Mouse (Mus musculus) hindbrain, embryonic 13.5 days (tissue): Measurements from ENCODE around the gene Slit2. TPM values are rescaled to one million over a fixed set of nuclear protein-coding genes. Genes with fewer than 3 reads are reported as not detected.
A peak's percentile ranks its signal among the peaks of the same experiment; 100 is the strongest.

ENCODE experiments used
- ATAC-seq: fragments of 200-750 bp; cut with Nextera tagmentation; 2 replicates; pipeline ENCODE4 v1.8.0; 2017; ENCODE audit warnings: moderate TSS enrichment; ENCODE audit not compliant: low FRiP score
- H3K27ac ChIP-seq: fragments of 300-500 bp; sonication (generic); 2 replicates; pipeline ENCODE4 v1.5.1; 2015; ENCODE audit warnings: inconsistent platforms, mild to moderate bottlenecking, moderate library complexity
- H3K27me3 ChIP-seq: fragments of 300-500 bp; sonication (generic); 2 replicates; pipeline ENCODE4 v1.6.1; 2015; ENCODE audit warnings: mild to moderate bottlenecking, inconsistent platforms
- H3K36me3 ChIP-seq: fragments of 300-500 bp; sonication (generic); 2 replicates; pipeline ENCODE4 v1.6.1; 2015; ENCODE audit warnings: mild to moderate bottlenecking, inconsistent platforms
- H3K4me1 ChIP-seq: fragments of 300-500 bp; sonication (generic); replicated peaks from 2 replicates; pipeline ENCODE4 v1.6.1; 2015; ENCODE audit warnings: inconsistent platforms
- H3K4me2 ChIP-seq: fragments of 300-500 bp; sonication (generic); 2 replicates; pipeline ENCODE4 v1.6.1; 2015; ENCODE audit warnings: inconsistent platforms, mild to moderate bottlenecking, moderate library complexity
- H3K4me3 ChIP-seq: fragments of 300-500 bp; sonication (generic); 2 replicates; pipeline ENCODE4 v1.5.1; 2015; ENCODE audit warnings: mild to moderate bottlenecking, inconsistent platforms
- H3K9ac ChIP-seq: fragments of 300-500 bp; sonication (generic); 2 replicates; pipeline ENCODE4 v1.6.1; 2015; ENCODE audit warnings: mild to moderate bottlenecking, inconsistent platforms
- H3K9me3 ChIP-seq: fragments of 300-500 bp; sonication (generic); 2 replicates; pipeline ENCODE4 v1.6.1; 2016; ENCODE audit warnings: inconsistent platforms
- WGBS: fragments of 180-500 bp; shearing (Covaris S2); methylation state at CpG from one replicate; pipeline ENCODE4 v1.1.7; 2015; 5-methylcytosine and 5-hydroxymethylcytosine counted together
- polyA plus RNA-seq: library from polyadenylated mRNA; unstranded; fragments of >200 nt; fragmentation: Nextera tagmentation; extraction: Ambion mirVana; gene quantifications from 2 replicates; pipeline ENCODE4 v1.2.1, GENCODE M21; 2015

The Slit2 gene
- polyA plus RNA-seq: 39.8 and 41.8 TPM in 2 replicates

GRCm38 (mm10) chr5:47982941-47983701 lies at the start of gene Slit2:
Gene Slit2, plus strand, starts transcription at chr5:47983138.
- WGBS: under 1% methylated on average over 66 of the region's 66 CpGs
- Histone ChIP-seq H3K27me3 (no peaks in the 10 kb centered on the region), H3K4me2 (peak within 1 kb of the TSS; percentile 79), H3K9me3 (no peaks in the 10 kb centered on the region), H3K9ac (peak within 1 kb of the TSS; percentile 88), H3K27ac (peak within 1 kb of the TSS; percentile 86), H3K4me1 (peaks cover 31% of the 10 kb centered on the region), H3K36me3 (no peaks in the 10 kb centered on the region), H3K4me3 (peak within 1 kb of the TSS; percentile 73)
- ATAC-seq: peak; percentile 85

- Histone ChIP-seq H3K4me1 (no peaks in the 10 kb centered on the region), H3K27me3 (no peaks in the 10 kb centered on the region), H3K9me3 (no peaks in the 10 kb centered on the region), H3K27ac (no peak overlapping the region), H3K9ac (no peak overlapping the region), H3K36me3 (no peaks in the 10 kb centered on the region), H3K4me2 (no peak overlapping the region), H3K4me3 (no peak overlapping the region)
- ATAC-seq: no peak
- 84% methylated on average over 5 of the region's 5 CpGs for WGBS
These were observed 44.2 kb upstream of the Slit2 start for GRCm38 (mm10) chr5:47938586-47939372.

- no peak for ATAC-seq
- no peak overlapping the region for H3K4me2 ChIP-seq
- 70% methylated on average over 1 of the region's 1 CpGs for WGBS
- H3K4me1 ChIP-seq: no peaks in the 10 kb centered on the region
- H3K27me3 ChIP-seq: no peaks in the 10 kb centered on the region
- no peak overlapping the region for H3K9ac ChIP-seq
- H3K27ac ChIP-seq: no peak overlapping the region
- H3K36me3 ChIP-seq: no peaks in the 10 kb centered on the region
- no peaks in the 10 kb centered on the region for H3K9me3 ChIP-seq
- H3K4me3 ChIP-seq: no peak overlapping the region
These were observed 26.5 kb upstream of the Slit2 start for GRCm38 (mm10) chr5:47956451-47956850.

GRCm38 (mm10) chr5:47975795-47976194 lies 7.1 kb upstream of the Slit2 start:
- H3K27ac ChIP-seq: no peak overlapping the region
- no peaks in the 10 kb centered on the region for H3K4me1 ChIP-seq
- no peak overlapping the region for H3K9ac ChIP-seq
- no peak overlapping the region for H3K4me2 ChIP-seq
- peak; percentile 39; the same call in 1 of the 2 replicates for ATAC-seq
- H3K27me3 ChIP-seq: no peaks in the 10 kb centered on the region
- WGBS: 58% methylated on average over 2 of the region's 2 CpGs
- H3K36me3 ChIP-seq: no peaks in the 10 kb centered on the region
- no peaks in the 10 kb centered on the region for H3K9me3 ChIP-seq
- H3K4me3 ChIP-seq: no peak overlapping the region

- WGBS: 45% methylated on average over 4 of the region's 4 CpGs
- ATAC-seq: no peak
These were observed 3.6 kb upstream of the Slit2 start for GRCm38 (mm10) chr5:47979371-47979770.

GRCm38 (mm10) chr5:47980459-47980858 lies 2.5 kb upstream of the Slit2 start:
- Histone ChIP-seq H3K9me3 (no peaks in the 10 kb centered on the region), H3K9ac (no peak overlapping the region), H3K27ac (no peak overlapping the region), H3K27me3 (no peaks in the 10 kb centered on the region), H3K36me3 (no peaks in the 10 kb centered on the region), H3K4me1 (peaks cover 16% of the 10 kb centered on the region), H3K4me2 (no peak overlapping the region), H3K4me3 (no peak overlapping the region)
- no peak for ATAC-seq
- 37% methylated on average over 5 of the region's 5 CpGs for WGBS

More at GRCm38 (mm10) chr5:47979371-47979770, 3.6 kb upstream of the Slit2 start:
- no peaks in the 10 kb centered on the region for H3K27me3 ChIP-seq
- no peaks in the 10 kb centered on the region for H3K9me3 ChIP-seq
- H3K27ac ChIP-seq: no peak overlapping the region
- H3K9ac ChIP-seq: no peak overlapping the region
- H3K36me3 ChIP-seq: no peaks in the 10 kb centered on the region
- no peak overlapping the region for H3K4me2 ChIP-seq
- peaks cover 5% of the 10 kb centered on the region for H3K4me1 ChIP-seq
- H3K4me3 ChIP-seq: no peak overlapping the region

GRCm38 (mm10) chr5:47981951-47982350 lies 987 bp upstream of the Slit2 start:
- Histone ChIP-seq H3K9ac (no peak overlapping the region), H3K27me3 (no peaks in the 10 kb centered on the region), H3K4me1 (peaks cover 26% of the 10 kb centered on the region), H3K4me2 (peak overlapping the region; percentile 79; the same call in 1 of the 2 replicates), H3K36me3 (no peaks in the 10 kb centered on the region), H3K27ac (no peak overlapping the region), H3K4me3 (no peak overlapping the region; the same call in 1 of the 2 replicates), H3K9me3 (no peaks in the 10 kb centered on the region)
- ATAC-seq: no peak
- 53% methylated on average over 8 of the region's 8 CpGs for WGBS

- WGBS: under 1% methylated on average over 38 of the region's 38 CpGs
- Histone ChIP-seq H3K27me3 (no peaks in the 10 kb centered on the region), H3K27ac (peak overlapping the region; percentile 86), H3K9me3 (no peaks in the 10 kb centered on the region), H3K4me2 (peak overlapping the region; percentile 79), H3K36me3 (no peaks in the 10 kb centered on the region), H3K9ac (peak overlapping the region; percentile 88), H3K4me1 (peaks cover 36% of the 10 kb centered on the region), H3K4me3 (peak overlapping the region; percentile 73)
- ATAC-seq: peak; percentile 22
These were observed 1.0 kb downstream of the Slit2 start for GRCm38 (mm10) chr5:47983746-47984583.

- Histone ChIP-seq H3K36me3 (no peaks in the 10 kb centered on the region), H3K4me2 (peak overlapping the region; percentile 79), H3K27me3 (no peaks in the 10 kb centered on the region), H3K9me3 (no peaks in the 10 kb centered on the region), H3K4me3 (peak overlapping the region; percentile 73), H3K27ac (peak overlapping the region; percentile 66), H3K4me1 (peaks cover 38% of the 10 kb centered on the region), H3K9ac (peak overlapping the region; percentile 88)
- WGBS: 1% methylated on average over 23 of the region's 23 CpGs
- ATAC-seq: peak; percentile 11
These were observed 1.8 kb downstream of the Slit2 start for GRCm38 (mm10) chr5:47984584-47985197.

GRCm38 (mm10) chr5:47985198-47985631 lies 2.3 kb downstream of the Slit2 start:
- H3K27me3 ChIP-seq: no peaks in the 10 kb centered on the region
- peak overlapping the region; percentile 73 for H3K4me3 ChIP-seq
- 0% methylated on average over 13 of the region's 13 CpGs for WGBS
- peaks cover 38% of the 10 kb centered on the region for H3K4me1 ChIP-seq
- H3K4me2 ChIP-seq: peak overlapping the region; percentile 79
- peak; percentile 30 for ATAC-seq
- peak overlapping the region; percentile 66; the same call in 1 of the 2 replicates for H3K27ac ChIP-seq
- no peaks in the 10 kb centered on the region for H3K36me3 ChIP-seq
- H3K9ac ChIP-seq: peak overlapping the region; percentile 88
- H3K9me3 ChIP-seq: no peaks in the 10 kb centered on the region

GRCm38 (mm10) chr5:47985901-47986670 lies 3.1 kb downstream of the Slit2 start:
- H3K4me1 ChIP-seq: peaks cover 38% of the 10 kb centered on the region
- peak overlapping the region; percentile 88 for H3K9ac ChIP-seq
- WGBS: under 1% methylated on average over 48 of the region's 48 CpGs
- peak; percentile 19 for ATAC-seq
- H3K4me3 ChIP-seq: peak overlapping the region; percentile 73
- peak overlapping the region; percentile 66 for H3K27ac ChIP-seq
- H3K27me3 ChIP-seq: no peaks in the 10 kb centered on the region
- H3K4me2 ChIP-seq: peak overlapping the region; percentile 79
- no peaks in the 10 kb centered on the region for H3K9me3 ChIP-seq
- no peaks in the 10 kb centered on the region for H3K36me3 ChIP-seq
